Mouse (Mus musculus): Measurements from ENCODE around the gene Rnf26.

- TF ChIP-seq MAFK (IDR thresholded peaks at IDR 0.05; ENCODE audit: insufficient read depth, low read depth, low read length) (no peak), ZC3H11A (IDR thresholded peaks at IDR 0.05; ENCODE audit: borderline replicate concordance, low read depth, low read length) (no peak), HCFC1 (IDR thresholded peaks at IDR 0.05; ENCODE audit: borderline replicate concordance, insufficient read depth, low read length) (no peak)
Observed at GRCm38 (mm10) chr9:44058606-44059005, 54.7 kb downstream of the Rnf26 start.
